Mouse (Mus musculus) mesoderm, embryonic 11.5 days (tissue): ENCODE results near the gene Shb.

Experiments used
- DNase-seq: peaks from one replicate; pipeline ENCODE4 v3.0.0-alpha.2; 2012; ENCODE audit warnings: low read depth, low spot score

Shb gene

GRCm38 (mm10) chr4:45505191-45505590 lies 27.1 kb downstream of the Shb start:
- DNase-seq = no peak

GRCm38 (mm10) chr4:45503816-45504215 lies 28.5 kb downstream of the Shb start:
- DNase-seq = no peak

GRCm38 (mm10) chr4:45503380-45503779 lies 28.9 kb downstream of the Shb start:
- DNase-seq = no peak

- no peak for DNase-seq
Measured at GRCm38 (mm10) chr4:45502002-45502401, 30.3 kb downstream of the Shb start.

GRCm38 (mm10) chr4:45500381-45500780 lies 31.9 kb downstream of the Shb start:
- no peak for DNase-seq

GRCm38 (mm10) chr4:45499556-45499955 lies 32.7 kb downstream of the Shb start:
- no peak for DNase-seq

GRCm38 (mm10) chr4:45499081-45499480 lies 33.2 kb downstream of the Shb start:
- peak; percentile 76 for DNase-seq

GRCm38 (mm10) chr4:45498345-45498744 lies 33.9 kb downstream of the Shb start:
- DNase-seq = no peak

- DNase-seq = no peak
Measured at GRCm38 (mm10) chr4:45497282-45497681, 35.0 kb downstream of the Shb start.

- no peak for DNase-seq
Measured at GRCm38 (mm10) chr4:45495531-45496201, 36.6 kb downstream of the Shb start.

GRCm38 (mm10) chr4:45493786-45494400 lies 38.4 kb downstream of the Shb start:
- peak; percentile 60 for DNase-seq

GRCm38 (mm10) chr4:45493118-45493517 lies 39.2 kb downstream of the Shb start:
- no peak for DNase-seq

GRCm38 (mm10) chr4:45492681-45493081 lies 39.6 kb downstream of the Shb start:
- no peak for DNase-seq

- peak; percentile 64 for DNase-seq
Measured at GRCm38 (mm10) chr4:45491685-45492601, 40.3 kb downstream of the Shb start.

GRCm38 (mm10) chr4:45491119-45491679 lies 41.1 kb downstream of the Shb start:
- DNase-seq = no peak

- DNase-seq = peak; percentile 76
Measured at GRCm38 (mm10) chr4:45490036-45490752, 42.1 kb downstream of the Shb start.

GRCm38 (mm10) chr4:45489141-45490035 lies 42.9 kb downstream of the Shb start:
- peak; percentile 67 for DNase-seq

- no peak for DNase-seq
Measured at GRCm38 (mm10) chr4:45487681-45488081, 44.6 kb downstream of the Shb start.

GRCm38 (mm10) chr4:45485024-45485423 lies 47.2 kb downstream of the Shb start:
- no peak for DNase-seq
